Mouse (Mus musculus) adrenal gland, postnatal 25 days (tissue): Measurements from ENCODE around the gene E130208F15Rik. TPM values are rescaled to one million over a fixed set of nuclear protein-coding genes. Genes with fewer than 3 reads are reported as not detected.
A peak's percentile ranks its signal among the peaks of the same experiment; 100 is the strongest.

Experiments used
- DNase-seq: peaks from one replicate; pipeline ENCODE4 v3.0.0; 2021; ENCODE audit warnings: mixed read lengths
- total RNA-seq: library from RNA; stranded (reverse); gene quantifications from 2 replicates; pipeline ENCODE4 v1.2.3, GENCODE M21; 2021

E130208F15Rik gene
- total RNA-seq, 1 experiment from 2014 or later, result 1.5 TPM

DNA sequence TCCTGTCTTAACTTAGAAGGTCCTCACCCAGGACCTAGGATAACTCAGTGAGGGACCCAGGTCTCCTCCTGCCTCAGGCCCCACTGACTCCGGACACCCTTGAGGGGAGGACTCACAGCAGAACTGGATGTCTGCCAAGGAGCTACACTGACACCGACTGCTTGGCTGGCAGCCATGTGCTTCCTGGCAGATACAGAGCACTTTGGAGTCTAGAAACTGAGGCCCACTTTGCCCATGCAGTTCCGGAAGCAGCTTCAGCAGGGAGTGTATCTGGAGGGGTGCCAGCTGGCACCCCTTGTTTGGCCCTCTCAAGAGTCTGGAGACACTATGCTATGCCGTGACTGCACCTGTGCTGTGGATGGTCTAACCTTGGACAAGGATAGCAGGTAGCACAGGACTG is 11.9 kb downstream of the E130208F15Rik start:
- DNase-seq, result peak; percentile 88

- DNase-seq, result no peak
These were observed 13.0 kb downstream of the E130208F15Rik start for GRCm38 (mm10) chr7:30334563-30334962.

- DNase-seq, result no peak
These were observed 14.1 kb downstream of the E130208F15Rik start for GRCm38 (mm10) chr7:30335688-30336087.

GRCm38 (mm10) chr7:30336384-30336783 is 14.8 kb downstream of the E130208F15Rik start:
- peak; percentile 83 for DNase-seq

DNA sequence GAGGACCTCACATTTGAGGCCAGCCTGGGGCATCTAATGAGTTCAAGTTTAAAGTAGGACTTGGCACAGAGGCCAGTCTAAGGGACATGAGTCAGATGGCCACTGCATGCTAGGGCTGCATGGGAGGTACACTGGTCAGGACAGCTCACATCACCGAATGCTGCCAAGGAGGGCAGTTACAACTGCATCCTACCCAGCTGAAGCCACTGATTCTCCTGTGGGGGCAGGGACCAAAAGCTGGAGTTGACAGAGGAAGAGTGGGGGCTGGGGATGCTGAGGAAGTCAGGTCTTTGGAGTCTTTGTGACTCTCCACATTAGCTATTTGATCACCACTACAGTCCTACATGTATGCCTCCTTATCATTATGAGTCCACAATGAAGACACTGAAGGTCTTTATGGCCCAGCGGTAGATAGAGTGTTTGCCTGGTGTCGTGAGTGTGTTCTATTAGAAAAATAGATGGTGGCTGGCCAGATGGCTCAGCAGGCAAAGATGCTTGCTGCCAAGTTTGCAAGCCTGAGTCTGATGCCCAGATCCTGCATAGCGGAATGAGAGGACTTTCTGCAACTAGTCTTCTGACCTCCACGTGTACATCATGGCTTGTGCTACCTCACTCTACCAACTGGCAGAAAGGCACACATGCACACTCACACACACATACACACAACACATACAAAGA is 18.0 kb downstream of the E130208F15Rik start:
- no peak for DNase-seq

DNA sequence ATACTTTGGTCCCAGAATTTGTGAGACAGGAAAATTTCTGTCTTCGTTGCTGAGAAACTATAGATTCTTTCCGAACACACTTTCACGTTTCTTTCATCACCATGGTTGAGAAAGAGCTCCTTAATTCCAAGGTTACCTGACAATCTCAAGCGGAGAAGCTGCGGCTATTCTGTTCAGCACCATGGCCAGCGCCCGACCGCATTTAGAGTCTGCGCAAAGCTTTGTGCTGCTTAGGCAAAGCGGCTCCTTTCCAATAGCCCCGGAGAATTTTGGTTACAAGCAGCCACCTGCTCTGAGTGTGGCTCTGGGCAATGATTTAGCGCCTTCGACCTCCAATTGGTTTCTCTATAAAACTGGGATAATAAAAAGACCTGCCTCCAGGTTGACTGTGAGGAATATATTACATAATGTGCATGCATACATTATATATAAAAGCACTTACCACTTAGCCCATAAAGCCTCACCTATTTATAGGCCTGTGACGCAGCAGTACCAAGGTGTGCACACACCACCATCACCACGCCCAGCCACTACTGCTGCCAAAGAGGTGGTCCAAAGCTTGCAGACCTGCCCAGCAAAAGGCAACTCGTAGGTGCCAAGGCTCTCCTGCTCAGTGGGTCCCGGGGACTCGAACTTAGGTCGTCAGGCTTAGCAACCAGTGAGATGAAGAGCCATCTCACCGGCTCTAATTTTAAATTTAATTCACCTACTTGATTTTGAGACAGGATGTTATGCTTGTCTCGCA is 25.3 kb downstream of the E130208F15Rik start:
- DNase-seq, result peak; percentile 77

DNA sequence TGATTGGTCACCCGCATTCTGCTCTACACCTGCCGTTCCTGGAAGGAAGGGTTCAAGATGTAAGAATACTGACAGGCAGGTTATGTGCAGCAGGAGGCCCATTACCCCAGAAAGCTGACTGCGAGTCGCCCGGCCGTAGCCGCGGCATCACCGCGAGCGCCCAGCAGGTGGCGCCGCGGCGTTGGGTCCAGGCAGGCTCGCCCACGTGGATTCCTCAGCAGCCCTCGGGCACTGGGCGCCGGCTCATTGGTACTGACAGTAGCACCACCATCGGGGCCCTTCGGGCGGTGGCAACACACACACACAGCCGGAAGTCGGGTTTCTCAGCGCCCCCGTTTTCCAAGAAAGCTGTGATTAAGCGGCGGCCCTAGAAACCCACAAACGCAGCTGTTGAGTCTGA is 26.3 kb downstream of the E130208F15Rik start:
- DNase-seq, result peak; percentile 70

DNA sequence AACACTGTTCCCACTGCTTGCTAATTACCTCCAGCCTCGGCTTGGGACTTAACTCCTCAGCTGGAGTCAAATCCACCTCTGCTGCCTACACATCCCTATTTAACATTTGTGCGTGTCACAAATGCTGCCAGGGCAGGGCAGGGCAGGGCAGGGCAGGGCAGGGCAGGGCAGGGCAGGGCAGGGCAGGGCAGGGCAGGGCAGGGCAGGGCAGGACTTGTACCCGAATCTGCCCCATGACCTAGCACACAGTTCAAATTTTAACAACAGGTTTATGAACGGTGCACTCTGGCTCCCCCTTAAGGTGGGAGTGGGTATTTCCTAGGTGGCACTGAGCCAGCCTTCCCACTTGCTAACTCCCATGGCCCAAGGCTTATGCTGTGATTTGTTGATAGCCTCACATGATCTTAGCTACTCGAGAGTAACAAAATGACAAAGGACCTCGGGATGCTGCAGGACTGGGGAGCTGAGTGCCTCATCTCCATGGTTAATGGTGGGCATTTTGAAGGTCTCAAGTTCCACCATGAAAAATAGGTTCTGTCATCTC is 31.8 kb downstream of the E130208F15Rik start:
- DNase-seq, result peak; percentile 61

- no peak for DNase-seq
These were observed 32.5 kb downstream of the E130208F15Rik start for GRCm38 (mm10) chr7:30354059-30354458.

GRCm38 (mm10) chr7:30358378-30359186 is 37.0 kb downstream of the E130208F15Rik start:
- DNase-seq, result no peak

GRCm38 (mm10) chr7:30359276-30359865 is 37.8 kb downstream of the E130208F15Rik start:
- no peak for DNase-seq

DNA sequence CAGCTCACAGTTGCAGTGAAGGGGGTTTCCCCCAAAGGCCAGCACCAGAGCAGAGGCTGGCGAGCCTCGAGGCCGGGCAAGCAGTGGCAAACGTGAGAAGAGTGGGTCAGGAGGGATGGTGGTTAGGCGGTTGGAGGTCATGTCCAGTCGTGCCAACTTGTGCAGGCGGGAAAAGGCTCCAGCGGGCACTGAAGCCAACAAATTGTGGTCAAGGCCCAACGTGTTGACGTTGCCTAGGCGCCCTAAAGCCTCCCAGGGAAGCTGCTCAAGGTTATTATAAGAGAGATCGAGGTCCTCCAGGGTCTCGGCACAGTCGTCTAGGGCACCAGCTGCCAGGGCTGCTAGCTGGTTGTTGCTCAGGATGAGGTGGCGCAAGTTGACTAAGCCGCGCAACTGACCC is 38.5 kb downstream of the E130208F15Rik start:
- peak; percentile 32 for DNase-seq

DNA sequence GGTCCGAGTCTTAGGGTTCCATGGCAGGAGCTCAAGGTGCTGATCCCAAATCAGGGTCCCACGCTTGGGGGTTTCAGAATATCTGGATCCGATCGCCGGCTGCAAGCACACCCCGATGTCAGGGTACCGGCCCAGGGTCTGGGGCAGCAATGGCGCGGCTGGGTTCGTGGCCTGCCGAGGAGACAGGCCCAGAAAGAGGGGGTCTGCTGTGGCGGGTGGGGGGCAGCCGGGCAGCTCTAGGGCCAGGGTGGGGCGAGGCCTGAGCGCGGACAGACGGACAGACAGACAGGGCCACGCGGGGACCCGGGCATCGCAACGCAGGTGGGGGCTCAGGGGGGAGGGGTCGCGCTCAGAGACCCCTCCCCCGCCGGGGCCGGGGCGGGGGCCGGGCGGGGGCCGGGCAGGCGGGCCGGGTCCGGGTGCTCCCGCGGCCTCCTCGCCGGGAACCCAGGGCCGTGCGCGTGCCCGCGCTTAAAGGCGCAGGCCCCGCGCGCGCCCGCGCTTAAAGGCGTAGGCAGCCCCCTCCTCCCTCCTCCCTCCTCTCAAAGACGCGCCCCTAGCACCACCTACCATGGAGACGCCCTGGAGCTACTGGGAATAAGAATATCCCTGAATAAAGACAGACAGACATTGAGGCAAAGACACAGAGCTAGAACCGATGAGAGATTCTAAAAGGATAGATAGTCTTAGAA is 41.3 kb downstream of the E130208F15Rik start, which contains the start of gene Lrfn3:
Lrfn3 (minus strand) TSS at position 121 of the 692 bp plus-strand sequence.
- DNase-seq, result peak; percentile 65

GRCm38 (mm10) chr7:30363344-30363738 is 41.8 kb downstream of the E130208F15Rik start:
- no peak for DNase-seq

- DNase-seq, result no peak
These were observed 45.9 kb downstream of the E130208F15Rik start for GRCm38 (mm10) chr7:30367466-30367865.

Other genes starting within 250 kb of the E130208F15Rik start
- gene Zfp82, start 248.8 kb upstream of the E130208F15Rik start, total RNA-seq, result 3.2 and 3.7 TPM in 2 replicates
- gene Gm26920, start 231.3 kb upstream of the E130208F15Rik start, total RNA-seq, result not detected in 2 replicates
- gene Zfp566, start 231.2 kb upstream of the E130208F15Rik start, total RNA-seq, result 3.1 and 4.2 TPM in 2 replicates
- 48.8 TPM in 2 replicates for gene Zfp260, start 227.0 kb upstream of the E130208F15Rik start, total RNA-seq
- gene Zfp382, start 199.8 kb upstream of the E130208F15Rik start, total RNA-seq, result 3.6 and 4.9 TPM in 2 replicates
- 45.3 and 50.2 TPM in 2 replicates for gene Zfp146, start 152.0 kb upstream of the E130208F15Rik start, total RNA-seq
- 288 and 306 TPM in 2 replicates for gene Cox7a1, start 137.6 kb upstream of the E130208F15Rik start, total RNA-seq
- 624 and 670 TPM in 2 replicates for gene Capns1, start 122.9 kb upstream of the E130208F15Rik start, total RNA-seq
- gene Polr2i, start 89.8 kb upstream of the E130208F15Rik start, total RNA-seq, result 63.2 and 71.6 TPM in 2 replicates
- gene Tbcb, start 89.5 kb upstream of the E130208F15Rik start, total RNA-seq, result 77.0 and 86.6 TPM in 2 replicates
- gene Ovol3, start 86.0 kb upstream of the E130208F15Rik start, total RNA-seq, result not detected in 2 replicates
- 1.2 TPM in 1 of 2 replicates, not detected in the other for gene Thap8, start 41.6 kb upstream of the E130208F15Rik start, total RNA-seq
- 7.2 and 8.4 TPM in 2 replicates for gene Wdr62, start 41.3 kb upstream of the E130208F15Rik start, total RNA-seq
- gene Clip3, start 30.0 kb upstream of the E130208F15Rik start, total RNA-seq, result 21.1 and 29.5 TPM in 2 replicates
- 51.6 and 59.2 TPM in 2 replicates for gene Alkbh6, start 13.0 kb upstream of the E130208F15Rik start, total RNA-seq
- gene Syne4, start 6.9 kb upstream of the E130208F15Rik start, total RNA-seq, result 29.0 and 41.3 TPM in 2 replicates
- gene Sdhaf1, start 2.2 kb downstream of the E130208F15Rik start, total RNA-seq, result 13.1 and 14.1 TPM in 2 replicates
- 16.6 and 19.4 TPM in 2 replicates for gene Lrfn3, start 41.0 kb downstream of the E130208F15Rik start, total RNA-seq
- 14.9 and 15.0 TPM in 2 replicates for gene Tyrobp, start 92.0 kb downstream of the E130208F15Rik start, total RNA-seq
- 2.6 TPM in 1 of 2 replicates, not detected in the other for gene Hcst, start 98.1 kb downstream of the E130208F15Rik start, total RNA-seq
- 1.2 and 2.1 TPM in 2 replicates for gene Nfkbid, start 100.0 kb downstream of the E130208F15Rik start, total RNA-seq
- gene Aplp1, start 123.8 kb downstream of the E130208F15Rik start, total RNA-seq, result 19.6 and 29.9 TPM in 2 replicates
- not detected in 2 replicates for gene Kirrel2, start 135.9 kb downstream of the E130208F15Rik start, total RNA-seq
- not detected in 2 replicates for gene Nphs1, start 136.6 kb downstream of the E130208F15Rik start, total RNA-seq
- 1.6 TPM in 1 of 2 replicates, not detected in the other for gene Prodh2, start 171.9 kb downstream of the E130208F15Rik start, total RNA-seq
- 5.6 and 7.4 TPM in 2 replicates for gene Arhgap33, start 213.3 kb downstream of the E130208F15Rik start, total RNA-seq
- 30.2 and 33.5 TPM in 2 replicates for gene Hspb6, start 230.4 kb downstream of the E130208F15Rik start, total RNA-seq
- 14.8 TPM in 2 replicates for gene Proser3, start 230.6 kb downstream of the E130208F15Rik start, total RNA-seq
- gene Lin37, start 238.1 kb downstream of the E130208F15Rik start, total RNA-seq, result 56.9 and 67.6 TPM in 2 replicates
- 71.9 and 81.8 TPM in 2 replicates for gene U2af1l4, start 241.6 kb downstream of the E130208F15Rik start, total RNA-seq
- 6.3 and 8.0 TPM in 2 replicates for gene Gm49396, start 241.6 kb downstream of the E130208F15Rik start, total RNA-seq
- 148 and 160 TPM in 2 replicates for gene Psenen, start 241.9 kb downstream of the E130208F15Rik start, total RNA-seq
- 4.4 and 6.7 TPM in 2 replicates for gene Igflr1, start 243.7 kb downstream of the E130208F15Rik start, total RNA-seq